Mouse (Mus musculus) inflammation-experienced regulatory T-cells, adult 6 months (primary cell): ENCODE measurements around the gene Pbdc1. TPM values are rescaled to one million over a fixed set of nuclear protein-coding genes. Genes with fewer than 3 reads are reported as not detected.
"Not testable (repeated sequence)": the region's sequence is repeated elsewhere in the genome, so short reads cannot be mapped to it uniquely, and the experiment has no call there.

ENCODE experiments used
- ATAC-seq: one replicate; pipeline ENCODE4 v1.8.0; 2017
- polyA plus RNA-seq, 3 experiments: library from polyadenylated mRNA; unstranded; fragments of 100-300 nt; shearing (Covaris generic); gene quantifications; one replicate each; pipeline ENCODE4 v1.2.1; 2017

Pbdc1 gene
- polyA plus RNA-seq = 10 to 100 TPM; 33.0 to 47.3 (median 34.7) TPM

- ATAC-seq = peak; percentile 94
Measured at GRCm38 (mm10) chrX:105079615-105080092, at the start of gene Pbdc1. TSS of gene Pbdc1 (plus strand) at chrX:105079756.

- ATAC-seq = no peak
Measured at GRCm38 (mm10) chrX:105037666-105038065, 41.9 kb upstream of the Pbdc1 start.

GRCm38 (mm10) chrX:105064294-105064693 is 15.3 kb upstream of the Pbdc1 start:
- no peak for ATAC-seq

DNA sequence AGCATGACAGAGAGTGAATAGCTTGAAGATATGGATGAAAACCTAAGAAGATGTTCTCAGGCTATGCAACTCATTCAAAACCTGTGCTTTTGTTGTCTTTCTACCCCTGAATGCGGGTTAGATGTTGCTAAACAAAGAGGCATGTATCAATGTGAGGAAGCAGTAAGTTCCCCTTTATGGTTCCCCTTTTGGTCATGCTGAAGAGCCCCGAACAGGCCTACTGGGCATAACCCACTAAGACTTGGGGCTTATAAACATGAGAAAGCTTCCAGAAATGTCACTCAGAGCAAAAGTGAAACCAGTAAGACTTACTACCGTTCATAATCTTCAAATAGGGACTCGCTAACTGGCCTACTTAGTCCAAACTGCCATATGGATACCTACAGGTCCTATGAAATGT is 14.8 kb upstream of the Pbdc1 start:
- ATAC-seq = no peak

DNA sequence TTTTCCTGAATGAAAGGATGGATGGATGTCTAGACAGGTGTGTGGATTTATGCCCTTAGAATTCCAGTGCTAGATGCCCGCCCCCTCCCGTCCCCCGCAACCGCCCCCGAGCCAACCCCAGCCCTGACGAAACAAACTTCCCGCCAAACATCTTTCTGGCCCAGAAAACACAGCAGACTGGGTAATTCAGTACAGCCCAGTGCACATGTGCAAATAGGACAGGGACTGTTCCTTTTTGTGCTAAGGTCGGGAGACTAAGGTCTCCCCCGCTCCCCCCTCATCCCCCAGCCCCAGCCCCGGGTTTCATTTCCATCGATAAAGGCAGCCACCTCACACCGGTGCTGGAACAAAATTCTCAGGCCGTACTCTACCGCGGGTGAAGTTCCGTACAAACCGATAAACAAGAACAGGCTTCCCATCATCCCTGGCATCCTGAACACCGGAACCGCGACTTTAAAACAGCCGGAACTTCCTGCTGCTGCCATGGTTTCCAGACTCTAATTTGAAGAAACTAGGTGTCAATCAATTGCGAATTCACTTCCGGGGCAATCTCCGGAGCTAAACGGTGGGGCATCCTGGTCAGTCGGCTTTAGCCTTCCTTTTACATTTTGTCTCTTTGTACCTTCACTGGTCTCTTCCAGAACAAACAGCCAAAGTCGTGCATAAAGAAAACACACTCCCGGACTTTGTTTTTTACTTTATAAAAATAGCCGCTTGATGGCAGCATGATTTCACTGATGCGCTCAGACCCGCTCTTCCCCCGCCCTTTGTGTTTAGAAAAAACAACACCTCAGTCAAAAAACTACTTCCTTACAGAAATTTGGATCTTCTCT is 9.7 kb upstream of the Pbdc1 start:
- ATAC-seq = peak; percentile 94

DNA sequence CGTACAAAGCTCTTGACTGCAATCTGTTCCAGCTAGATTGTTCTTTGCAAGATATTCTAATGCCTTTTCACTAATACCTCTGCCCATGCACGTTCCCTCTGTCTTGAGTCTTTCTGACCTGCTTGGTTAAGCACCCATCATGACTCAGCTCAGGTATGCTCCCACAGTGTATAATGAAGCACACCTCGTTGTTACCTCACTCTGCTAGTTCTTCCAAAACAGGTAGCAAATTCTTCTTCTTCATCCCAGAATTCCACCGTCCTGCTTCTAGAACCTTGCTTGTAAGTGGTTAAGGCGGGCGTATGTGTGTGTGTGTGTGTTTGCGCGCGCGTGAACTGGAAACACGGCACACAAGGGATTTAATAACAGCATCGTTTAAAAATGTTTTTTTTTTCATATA is 405 bp upstream of the Pbdc1 start:
- no peak for ATAC-seq

- peak; percentile 1 for ATAC-seq
Measured at GRCm38 (mm10) chrX:105080096-105080495, 540 bp downstream of the Pbdc1 start.

DNA sequence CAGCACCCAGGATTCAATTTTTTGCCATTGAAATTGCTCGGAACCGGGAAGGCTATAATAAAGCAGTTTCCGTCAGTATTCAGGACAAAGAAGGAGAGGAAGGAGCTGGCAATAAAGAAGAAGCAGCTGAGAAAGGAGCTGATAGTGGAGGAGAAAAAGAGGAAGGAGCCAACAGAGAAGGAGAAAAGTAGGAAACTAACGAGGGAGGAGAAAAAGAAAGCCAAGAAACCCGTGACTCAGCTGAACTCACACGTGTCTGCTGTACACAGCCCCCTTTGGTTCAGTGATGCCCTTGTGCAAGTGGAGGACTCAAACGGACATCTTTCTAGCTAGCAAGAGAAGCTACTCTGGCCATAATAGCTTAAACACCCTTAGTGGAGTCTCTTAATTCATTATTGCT is 3.5 kb downstream of the Pbdc1 start:
- not testable (repeated sequence) for ATAC-seq

GRCm38 (mm10) chrX:105104175-105104574 is 24.6 kb downstream of the Pbdc1 start:
- ATAC-seq = peak; percentile 56

- ATAC-seq = no peak
Measured at GRCm38 (mm10) chrX:105114994-105115393, 35.4 kb downstream of the Pbdc1 start.

DNA sequence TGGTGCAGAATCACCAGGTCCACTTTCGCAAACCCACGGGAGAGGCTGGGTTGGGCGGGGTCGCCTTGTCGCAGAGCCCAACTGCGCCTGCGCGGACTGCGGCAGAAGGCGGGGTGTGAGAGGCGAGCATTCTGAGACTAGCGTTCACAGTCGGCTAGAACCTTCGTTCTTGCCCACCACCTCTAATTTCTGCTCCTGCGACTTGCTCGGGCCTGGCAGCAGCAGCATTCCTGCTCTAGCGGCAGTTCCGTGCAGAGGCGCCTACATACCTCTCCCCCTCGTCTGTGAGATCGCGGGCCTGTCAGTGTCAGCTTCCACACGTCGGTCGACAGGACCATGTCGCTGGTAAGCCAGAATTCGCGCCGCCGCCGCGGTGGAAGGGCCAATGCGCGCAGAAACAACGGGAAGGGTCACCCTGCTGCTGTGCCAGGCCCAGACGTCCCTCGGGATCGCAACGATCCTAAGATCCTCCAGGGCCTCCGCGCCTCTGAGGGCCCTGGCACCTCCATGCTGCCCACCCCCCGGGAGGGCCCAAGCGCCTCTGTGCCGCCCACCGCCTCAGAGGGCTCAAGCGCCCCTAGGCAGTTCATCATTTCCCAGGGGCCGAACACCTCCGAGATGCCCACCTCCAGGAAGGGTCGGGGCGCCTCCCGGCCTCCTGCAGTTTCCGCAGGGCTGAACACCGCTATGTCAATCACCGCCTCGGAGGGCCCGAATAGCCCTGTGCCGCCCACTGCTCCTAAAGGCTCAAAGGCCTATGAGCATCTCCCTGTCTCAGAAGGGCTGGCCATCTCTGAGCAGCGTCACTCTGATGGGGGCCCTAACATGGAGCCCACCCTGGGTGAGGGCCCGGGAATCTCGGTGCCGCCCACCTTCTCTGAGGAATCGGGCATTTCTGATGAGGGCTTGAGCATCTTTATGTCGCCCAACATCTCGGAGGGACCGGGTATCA is 41.0 kb downstream of the Pbdc1 start, which contains the start of gene Magee1:
Gene Magee1, plus strand, starts transcription at position 104 of the 952 bp plus-strand sequence.
- peak; percentile 72 for ATAC-seq

DNA sequence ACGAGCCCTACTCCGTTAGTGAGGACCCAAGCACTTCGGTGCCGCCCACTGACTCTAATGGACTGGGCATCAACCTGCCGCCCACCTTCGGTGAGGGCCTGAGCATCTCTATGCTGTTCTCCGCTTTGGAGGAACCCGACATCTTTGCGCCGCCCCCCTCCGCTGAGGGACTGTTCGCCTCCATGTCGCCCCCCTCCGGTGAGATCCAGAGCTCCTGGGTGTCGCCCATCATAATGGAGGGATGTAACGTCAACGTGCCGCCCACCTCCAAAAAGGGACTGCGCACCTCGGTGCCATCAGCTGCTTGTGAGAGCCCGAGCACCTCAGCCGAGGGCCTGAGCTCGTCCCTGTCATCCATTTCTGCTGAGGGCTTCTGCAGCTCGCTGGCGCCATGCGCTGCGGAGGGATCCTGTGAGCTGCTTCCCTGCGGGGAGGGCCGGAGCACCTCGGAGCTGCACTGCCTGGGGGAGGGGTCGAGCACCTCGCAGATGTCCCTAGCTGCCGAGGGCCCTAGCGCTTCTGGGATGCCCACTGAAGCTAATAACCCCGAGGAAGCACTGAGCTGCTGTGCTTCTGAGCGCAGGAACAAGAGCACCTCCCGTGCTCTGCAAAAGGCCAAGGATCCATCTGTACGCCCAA is 41.8 kb downstream of the Pbdc1 start:
- peak; percentile 81 for ATAC-seq

DNA sequence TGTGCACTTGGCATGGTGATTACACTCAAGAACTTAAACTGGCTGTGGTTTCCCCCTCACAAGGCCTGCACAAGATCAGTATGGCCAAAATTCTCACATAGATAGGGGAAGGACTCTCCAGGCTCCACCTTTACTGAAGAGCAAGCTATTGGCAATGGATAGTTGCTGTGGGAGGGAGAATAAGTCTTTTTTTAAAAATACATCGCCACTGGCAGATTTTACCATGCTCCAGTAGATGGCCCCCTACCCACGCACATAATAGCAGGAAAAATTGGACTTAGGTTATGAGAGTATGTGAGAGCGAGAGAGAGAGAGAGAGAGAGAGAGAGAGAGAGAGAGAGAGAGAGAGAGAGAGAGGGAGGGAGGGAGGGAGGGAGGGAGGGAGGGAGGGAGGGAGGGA is 45.3 kb downstream of the Pbdc1 start:
- ATAC-seq = no peak

- no peak for ATAC-seq
Measured at GRCm38 (mm10) chrX:105151872-105152461, 72.4 kb downstream of the Pbdc1 start.

DNA sequence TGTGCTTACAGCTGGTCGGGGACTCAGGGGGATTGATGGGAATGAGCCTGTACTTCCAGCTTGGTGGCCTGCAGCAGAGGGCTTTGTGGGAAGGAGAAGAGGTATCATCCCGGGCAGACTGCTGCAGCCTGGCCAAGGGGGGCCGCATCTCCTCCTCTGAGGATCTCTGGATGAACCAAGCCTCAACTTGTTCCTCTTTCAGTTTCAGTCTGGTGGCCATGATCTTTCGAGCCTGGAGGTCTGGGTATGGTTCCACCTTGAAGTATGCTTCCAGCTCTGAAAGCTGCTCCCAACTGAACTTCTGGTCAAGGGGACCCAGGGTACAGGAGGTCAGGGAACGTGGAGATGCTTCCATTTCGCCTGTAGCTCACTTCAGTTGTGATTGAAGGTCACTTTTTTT is 85.5 kb downstream of the Pbdc1 start:
- not testable (repeated sequence) for ATAC-seq

Other genes with a start within 250 kb of the Pbdc1 start
- under 1 TPM in 2 of 3 experiments, not detected in 1; 0.24 to 0.25 TPM for gene Magee2, start 222.5 kb upstream of the Pbdc1 start, polyA plus RNA-seq
- 1 to 10 TPM; 2.4 to 3.8 (median 3.7) TPM for gene Magee1, start 40.6 kb downstream of the Pbdc1 start, polyA plus RNA-seq